Mouse (Mus musculus): Measurements from ENCODE around the gene Ccpg1os. TPM values are rescaled to one million over a fixed set of nuclear protein-coding genes. Genes with fewer than 3 reads are reported as not detected.

Ccpg1os gene
- polyA plus RNA-seq, 1 experiment from 2014 or later: 4.8 TPM

GRCm38 (mm10) chr9:73005106-73005505 lies 19.9 kb upstream of the Ccpg1os start:
- Histone ChIP-seq H3K4me3 (ENCODE audit: low read depth, low read length) (no peak overlapping the region), H3K27me3 (ENCODE audit: insufficient read depth, low read length) (no peaks in the 10 kb centered on the region), H3K9me3 (ENCODE audit: low read length) (no peaks in the 10 kb centered on the region), H3K9ac (replicated peaks) (no peak overlapping the region), H3K4me2 (ENCODE audit: low read depth, low read length) (no peak overlapping the region), H3K4me1 (ENCODE audit: insufficient read depth) (no peaks in the 10 kb centered on the region), H3K36me3 (replicated peaks; ENCODE audit: insufficient read depth, low read length) (peaks cover 10% of the 10 kb centered on the region), H3K27ac (ENCODE audit: low read depth) (no peak overlapping the region)
- no peak for TF ChIP-seq CTCF (IDR thresholded peaks at IDR 0.05; ENCODE audit: low read depth)
- TF ChIP-seq EP300 (IDR thresholded peaks at IDR 0.05; ENCODE audit: low read depth): no peak
- DNase-seq (no peak), ATAC-seq (no peak)
- WGBS (ENCODE audit: insufficient replicate concordance): 70% methylated on average over 6 of the region's 6 CpGs

- no peak for DNase-seq
- H3K27me3 ChIP-seq (ENCODE audit: insufficient read depth, low read length): no peaks in the 10 kb centered on the region
- 89% methylated on average over 8 of the region's 8 CpGs for WGBS (ENCODE audit: insufficient replicate concordance)
- H3K27ac ChIP-seq (ENCODE audit: low read depth): no peak overlapping the region
- no peak overlapping the region for H3K4me2 ChIP-seq (ENCODE audit: low read depth, low read length)
- ATAC-seq: no peak
- peaks cover 10% of the 10 kb centered on the region; the same call in 1 of the 2 replicates for H3K36me3 ChIP-seq (replicated peaks; ENCODE audit: insufficient read depth, low read length)
- H3K4me1 ChIP-seq (ENCODE audit: insufficient read depth): no peaks in the 10 kb centered on the region
- H3K4me3 ChIP-seq (ENCODE audit: low read depth, low read length): no peak overlapping the region
- no peak overlapping the region for H3K9ac ChIP-seq (replicated peaks)
- TF ChIP-seq CTCF (IDR thresholded peaks at IDR 0.05; ENCODE audit: low read depth) (no peak), EP300 (IDR thresholded peaks at IDR 0.05; ENCODE audit: low read depth) (no peak)
- H3K9me3 ChIP-seq (ENCODE audit: low read length): no peaks in the 10 kb centered on the region
Observed at GRCm38 (mm10) chr9:73004076-73004475, 18.9 kb upstream of the Ccpg1os start.

GRCm38 (mm10) chr9:73002177-73002576 lies 17.0 kb upstream of the Ccpg1os start:
- ATAC-seq (peak; percentile 68), DNase-seq (peak; percentile 52)
- Histone ChIP-seq H3K27me3 (ENCODE audit: insufficient read depth, low read length) (no peaks in the 10 kb centered on the region), H3K36me3 (replicated peaks; ENCODE audit: insufficient read depth, low read length) (peaks cover 10% of the 10 kb centered on the region; the same call in 1 of the 2 replicates), H3K4me2 (ENCODE audit: low read depth, low read length) (no peak overlapping the region), H3K27ac (ENCODE audit: low read depth) (peak overlapping the region; percentile 5), H3K9ac (replicated peaks) (no peak overlapping the region), H3K9me3 (ENCODE audit: low read length) (no peaks in the 10 kb centered on the region), H3K4me3 (ENCODE audit: low read depth, low read length) (no peak overlapping the region), H3K4me1 (ENCODE audit: insufficient read depth) (no peaks in the 10 kb centered on the region)
- 66% methylated on average over 3 of the region's 3 CpGs for WGBS (ENCODE audit: insufficient replicate concordance)
- TF ChIP-seq EP300 (IDR thresholded peaks at IDR 0.05; ENCODE audit: low read depth) (no peak), CTCF (IDR thresholded peaks at IDR 0.05; ENCODE audit: low read depth) (no peak)

- H3K9me3 ChIP-seq (ENCODE audit: low read length): no peaks in the 10 kb centered on the region
- no peaks in the 10 kb centered on the region for H3K27me3 ChIP-seq (ENCODE audit: insufficient read depth, low read length)
- peaks cover 10% of the 10 kb centered on the region; the same call in 1 of the 2 replicates for H3K36me3 ChIP-seq (replicated peaks; ENCODE audit: insufficient read depth, low read length)
- no peak overlapping the region for H3K4me2 ChIP-seq (ENCODE audit: low read depth, low read length)
- no peak overlapping the region for H3K4me3 ChIP-seq (ENCODE audit: low read depth, low read length)
- no peak for TF ChIP-seq CTCF (IDR thresholded peaks at IDR 0.05; ENCODE audit: low read depth)
- no peak for TF ChIP-seq EP300 (IDR thresholded peaks at IDR 0.05; ENCODE audit: low read depth)
- no peaks in the 10 kb centered on the region for H3K4me1 ChIP-seq (ENCODE audit: insufficient read depth)
- peak overlapping the region; percentile 53 for H3K27ac ChIP-seq (ENCODE audit: low read depth)
- WGBS (ENCODE audit: insufficient replicate concordance): 58% methylated on average over 13 of the region's 13 CpGs
- H3K9ac ChIP-seq (replicated peaks): no peak overlapping the region
- DNase-seq: no peak
- no peak for ATAC-seq
Observed at GRCm38 (mm10) chr9:73001314-73002011, 16.3 kb upstream of the Ccpg1os start.

GRCm38 (mm10) chr9:73000487-73000886 lies 15.3 kb upstream of the Ccpg1os start:
- no peak for DNase-seq
- no peaks in the 10 kb centered on the region for H3K27me3 ChIP-seq (ENCODE audit: insufficient read depth, low read length)
- 0 out of 2 replicates have a peak, but pooled peaks cover 3% of the 10 kb centered on the region for H3K36me3 ChIP-seq (replicated peaks; ENCODE audit: insufficient read depth, low read length)
- no peak overlapping the region for H3K27ac ChIP-seq (ENCODE audit: low read depth)
- no peak overlapping the region for H3K9ac ChIP-seq (replicated peaks)
- H3K4me1 ChIP-seq (ENCODE audit: insufficient read depth): no peaks in the 10 kb centered on the region
- H3K4me2 ChIP-seq (ENCODE audit: low read depth, low read length): no peak overlapping the region
- H3K4me3 ChIP-seq (ENCODE audit: low read depth, low read length): no peak overlapping the region
- no peaks in the 10 kb centered on the region for H3K9me3 ChIP-seq (ENCODE audit: low read length)
- TF ChIP-seq CTCF (IDR thresholded peaks at IDR 0.05; ENCODE audit: low read depth) (peak; percentile 24), EP300 (IDR thresholded peaks at IDR 0.05; ENCODE audit: low read depth) (no peak)
- ATAC-seq: no peak
- 82% methylated on average over 2 of the region's 2 CpGs for WGBS (ENCODE audit: insufficient replicate concordance)

- Histone ChIP-seq H3K27ac (ENCODE audit: low read depth) (no peak overlapping the region), H3K4me3 (ENCODE audit: low read depth, low read length) (no peak overlapping the region), H3K4me1 (ENCODE audit: insufficient read depth) (no peaks in the 10 kb centered on the region), H3K4me2 (ENCODE audit: low read depth, low read length) (no peak overlapping the region), H3K9ac (replicated peaks) (no peak overlapping the region), H3K9me3 (ENCODE audit: low read length) (no peaks in the 10 kb centered on the region), H3K27me3 (ENCODE audit: insufficient read depth, low read length) (no peaks in the 10 kb centered on the region), H3K36me3 (replicated peaks; ENCODE audit: insufficient read depth, low read length) (no peaks in the 10 kb centered on the region)
- TF ChIP-seq EP300 (IDR thresholded peaks at IDR 0.05; ENCODE audit: low read depth) (no peak), CTCF (IDR thresholded peaks at IDR 0.05; ENCODE audit: low read depth) (no peak)
- WGBS (ENCODE audit: insufficient replicate concordance): 73% methylated on average over 7 of the region's 7 CpGs
- ATAC-seq (no peak), DNase-seq (no peak)
Observed at GRCm38 (mm10) chr9:72996806-72997205, 11.6 kb upstream of the Ccpg1os start.

Data from liver, postnatal 0 days (tissue).